Mouse (Mus musculus): ENCODE measurements at regions not wholly inside any gene's neighbourhood (a gene's known extent, or its start where the extent isn't known, plus 50 kb on each side); places are given as distances from the start of the nearest gene placed in this dataset.

- peak; percentile 4 for DNase-seq (ENCODE audit: low read depth, low spot score)
These were observed 290.7 kb upstream of the Adgrl2 start for GRCm38 (mm10) chr3:149280807-149281789.

- no peak for DNase-seq (ENCODE audit: low read depth, low spot score)
These were observed 289.0 kb upstream of the Adgrl2 start for GRCm38 (mm10) chr3:149279338-149279737.

- DNase-seq (ENCODE audit: low read depth, low spot score), result no peak
These were observed 287.5 kb upstream of the Adgrl2 start for GRCm38 (mm10) chr3:149277812-149278211.

GRCm38 (mm10) chr3:149275478-149276132 is 285.2 kb upstream of the Adgrl2 start:
- no peak for DNase-seq (ENCODE audit: low read depth, low spot score)

- no peak for DNase-seq (ENCODE audit: low read depth, low spot score)
These were observed 284.6 kb upstream of the Adgrl2 start for GRCm38 (mm10) chr3:149274987-149275386.

- no peak for DNase-seq (ENCODE audit: low read depth, low spot score)
These were observed 283.8 kb upstream of the Adgrl2 start for GRCm38 (mm10) chr3:149273993-149274692.

- no peak for DNase-seq (ENCODE audit: low read depth, low spot score)
These were observed 280.1 kb upstream of the Adgrl2 start for GRCm38 (mm10) chr3:149270459-149270858.

- DNase-seq (ENCODE audit: low read depth, low spot score), result no peak
These were observed 272.1 kb upstream of the Adgrl2 start for GRCm38 (mm10) chr3:149262332-149262970.

- DNase-seq (ENCODE audit: low read depth, low spot score), result peak; percentile 6
These were observed 271.4 kb upstream of the Adgrl2 start for GRCm38 (mm10) chr3:149261764-149262163.

GRCm38 (mm10) chr3:149258826-149259225 is 268.5 kb upstream of the Adgrl2 start:
- no peak for DNase-seq (ENCODE audit: low read depth, low spot score)

- no peak for DNase-seq (ENCODE audit: low read depth, low spot score)
These were observed 266.5 kb upstream of the Adgrl2 start for GRCm38 (mm10) chr3:149256891-149257290.

GRCm38 (mm10) chr3:149253080-149253479 is 262.7 kb upstream of the Adgrl2 start:
- DNase-seq (ENCODE audit: low read depth, low spot score), result no peak

- DNase-seq (ENCODE audit: low read depth, low spot score), result no peak
These were observed 261.8 kb upstream of the Adgrl2 start for GRCm38 (mm10) chr3:149252144-149252543.

- no peak for DNase-seq (ENCODE audit: low read depth, low spot score)
These were observed 257.3 kb upstream of the Adgrl2 start for GRCm38 (mm10) chr3:149247626-149247987.

- no peak for DNase-seq (ENCODE audit: low read depth, low spot score)
These were observed 256.7 kb upstream of the Adgrl2 start for GRCm38 (mm10) chr3:149246935-149247625.

- no peak for DNase-seq (ENCODE audit: low read depth, low spot score)
These were observed 249.3 kb upstream of the Adgrl2 start for GRCm38 (mm10) chr3:149239664-149240063.

- DNase-seq (ENCODE audit: low read depth, low spot score), result no peak
These were observed 247.7 kb upstream of the Adgrl2 start for GRCm38 (mm10) chr3:149238076-149238475.

GRCm38 (mm10) chr3:149235183-149235582 is 244.8 kb upstream of the Adgrl2 start:
- DNase-seq (ENCODE audit: low read depth, low spot score), result no peak

- no peak for DNase-seq (ENCODE audit: low read depth, low spot score)
These were observed 243.4 kb upstream of the Adgrl2 start for GRCm38 (mm10) chr3:149233691-149234131.

GRCm38 (mm10) chr3:149233191-149233641 is 242.9 kb upstream of the Adgrl2 start:
- DNase-seq (ENCODE audit: low read depth, low spot score), result no peak

- DNase-seq (ENCODE audit: low read depth, low spot score), result no peak
These were observed 241.0 kb upstream of the Adgrl2 start for GRCm38 (mm10) chr3:149231346-149231745.

All from A20 (cell line).